Mouse (Mus musculus): ENCODE data around the gene Mettl2.

GRCm38 (mm10) chr11:105159673-105160360 lies 33.6 kb downstream of the Mettl2 start:
- no peak for TF ChIP-seq POLR2A (IDR thresholded peaks at IDR 0.05; ENCODE audit: borderline replicate concordance, extremely low read depth, low read depth, low read length)
- no peak for TF ChIP-seq CTCF (IDR thresholded peaks at IDR 0.05; ENCODE audit: insufficient read depth, low read length)

All from lung, adult 2 months (tissue).